Mouse (Mus musculus) left cerebral cortex, postnatal 25 days (tissue): Measurements from ENCODE around the gene Tent5b. TPM values are rescaled to one million over a fixed set of nuclear protein-coding genes. Genes with fewer than 3 reads are reported as not detected.

Source experiments
- total RNA-seq, 2 experiments: library from RNA; stranded (reverse); gene quantifications; 2 replicates each; pipeline ENCODE4 v1.2.3; 2021

Gene Tent5b
- total RNA-seq, 2 experiments from 2014 or later = 0.21 TPM; not detected in 1

Other genes with a start within 250 kb of the Tent5b start
- 1 to 10 TPM; 4.7 to 5.3 TPM for gene Map3k6, start 239.3 kb upstream of the Tent5b start, total RNA-seq
- gene Sytl1, start 217.0 kb upstream of the Tent5b start, total RNA-seq = 1 to 10 TPM in 1 of 2 experiments, under 1 TPM in 1; 0.98 to 1.2 TPM
- gene Tmem222, start 202.3 kb upstream of the Tent5b start, total RNA-seq = 10 to 100 TPM; 87.4 to 92.5 TPM
- gene Wdtc1, start 126.7 kb upstream of the Tent5b start, total RNA-seq = 10 to 100 TPM; 58.0 to 59.7 TPM
- gene Slc9a1, start 110.4 kb upstream of the Tent5b start, total RNA-seq = 10 to 100 TPM; 46.0 to 51.9 TPM
- gene Trnp1, start 18.4 kb downstream of the Tent5b start, total RNA-seq = 100 to 1,000 TPM; 157 to 177 TPM
- not detected for gene Kdf1, start 38.8 kb downstream of the Tent5b start, total RNA-seq
- 100 to 1,000 TPM; 129 TPM for gene Nudc, start 65.9 kb downstream of the Tent5b start, total RNA-seq
- gene Nr0b2, start 73.2 kb downstream of the Tent5b start, total RNA-seq = not detected
- gene Gpatch3, start 94.6 kb downstream of the Tent5b start, total RNA-seq = 1 to 10 TPM; 6.5 to 7.3 TPM
- 10 to 100 TPM in 1 of 2 experiments, 1 to 10 TPM in 1; 9.8 to 10.9 TPM for gene Gpn2, start 104.2 kb downstream of the Tent5b start, total RNA-seq
- gene Sfn, start 122.0 kb downstream of the Tent5b start, total RNA-seq = 1 to 10 TPM; 1.3 to 1.9 TPM
- gene Zdhhc18, start 170.0 kb downstream of the Tent5b start, total RNA-seq = 10 to 100 TPM; 30.9 to 40.6 TPM
- gene Pigv, start 192.5 kb downstream of the Tent5b start, total RNA-seq = 1 to 10 TPM; 6.9 to 7.4 TPM